ENCODE assay signal across 24 mouse cellular contexts in the genomic region with DNA sequence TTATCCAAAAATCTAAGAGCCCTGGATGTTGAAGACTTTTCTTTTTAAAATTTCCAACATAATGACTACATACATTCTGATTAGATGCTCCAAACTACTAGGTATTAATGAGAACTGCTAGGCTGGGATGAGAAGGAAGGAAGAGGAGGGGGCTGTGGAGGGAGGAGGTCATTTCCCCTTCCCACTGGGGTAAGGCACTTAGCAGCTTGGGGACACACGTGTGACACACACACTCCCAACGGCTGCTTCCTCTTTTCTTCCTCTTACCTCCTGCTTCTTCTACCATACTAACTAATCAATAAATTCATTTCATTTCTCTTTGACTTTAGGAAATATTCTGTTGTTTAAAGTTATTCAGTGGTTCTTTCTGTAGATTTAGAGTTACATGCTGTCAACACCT.
"Had no signal": no experiment of that assay in that cellular context is flagged by ENCODE, and none has a peak within 500 bp of the region (broad histone marks: within the 10 kb centered on the region; RNA-seq: fewer than 3 reads in every experiment).

No protein-coding gene starts in this region.

- H3K4me3 ChIP-seq: heart, adult 2 months; heart, embryonic 13.5 days; heart, embryonic 15.5 days; hindbrain, embryonic 13.5 days; hindbrain, embryonic 15.5 days; kidney, embryonic 15.5 days; layer of hippocampus, adult 2 months; left cerebral cortex, adult 2 months; limb, embryonic 13.5 days; limb, embryonic 15.5 days; liver, embryonic 12.5 days had no signal

- H3K9me3 ChIP-seq: heart, embryonic 13.5 days; heart, embryonic 15.5 days; hindbrain, embryonic 13.5 days; hindbrain, embryonic 15.5 days; kidney, embryonic 15.5 days; limb, embryonic 13.5 days; limb, embryonic 15.5 days; liver, embryonic 12.5 days had no signal

- H3K27me3 ChIP-seq: heart, embryonic 13.5 days; heart, embryonic 15.5 days; hindbrain, embryonic 13.5 days; hindbrain, embryonic 15.5 days; kidney, embryonic 15.5 days; limb, embryonic 13.5 days; limb, embryonic 15.5 days; liver, embryonic 12.5 days had no signal

- H3K9ac ChIP-seq: heart, embryonic 13.5 days; heart, embryonic 15.5 days; hindbrain, embryonic 13.5 days; hindbrain, embryonic 15.5 days; kidney, embryonic 15.5 days; limb, embryonic 13.5 days; limb, embryonic 15.5 days; liver, embryonic 12.5 days; liver, embryonic 14.5 days had no signal

- H3K4me1 ChIP-seq: kidney, embryonic 15.5 days; limb, embryonic 15.5 days; liver, embryonic 12.5 days had no signal

- ATAC-seq: hindbrain, postnatal 0 days; intestine, embryonic 16.5 days; liver, embryonic 12.5 days had no signal

- DNase-seq: gastrocnemius, postnatal 14 days; heart, adult 2 months; heart, postnatal 14 days; heart, postnatal 36 days; kidney, adult 11 months; kidney, adult 2 months; kidney, adult 9 months; kidney, postnatal 14 days; kidney, postnatal 4 days; left cerebral cortex, postnatal 4 days had no signal

- H3K27ac ChIP-seq: heart, adult 2 months; heart, embryonic 13.5 days; heart, embryonic 15.5 days; hindbrain, embryonic 13.5 days; hindbrain, embryonic 15.5 days; hindbrain, postnatal 0 days; kidney, embryonic 15.5 days; kidney, postnatal 0 days; layer of hippocampus, adult 2 months; left cerebral cortex, adult 2 months; limb, embryonic 13.5 days; limb, embryonic 15.5 days; liver, embryonic 12.5 days; liver, embryonic 14.5 days had no signal
